Mouse (Mus musculus) layer of hippocampus, adult 18-20 months (tissue): ENCODE data around the gene Rcbtb1. TPM values are rescaled to one million over a fixed set of nuclear protein-coding genes. Genes with fewer than 3 reads are reported as not detected.
"Not testable (repeated sequence)": the region's sequence is repeated elsewhere in the genome, so short reads cannot be mapped to it uniquely, and the experiment has no call there.

ENCODE experiments used
- DNase-seq, 2 experiments: peaks; one replicate each; pipeline ENCODE4 v3.0.0; 2022; ENCODE audit warnings: low spot score in 2 of 2
- long read RNA-seq: library from polyadenylated mRNA; stranded (forward); transcript quantifications from one replicate; pipeline ENCODE4 v2.0.0, GENCODE M21; 2021
- total RNA-seq, 2 experiments: library from RNA; stranded (reverse); gene quantifications; 2 replicates each; pipeline ENCODE4 v1.2.3; 2021

Gene Rcbtb1
- 10 to 100 TPM; 34.1 to 34.8 TPM for total RNA-seq
- long read RNA-seq, transcript Rcbtb1-202 (12 exons, 3,903 nt): major isoform, 43 of 66 reads
- long read RNA-seq, partial matches to known transcripts: 3 of 66 reads
- long read RNA-seq, other reads (novel, unspliced or antisense): 19 of 66 reads

GRCm38 (mm10) chr14:59200711-59201603 lies at the start of gene Rcbtb1:
TSS of gene Rcbtb1 (plus strand) at chr14:59201209.
- peak; percentile 91 to 95 for DNase-seq

GRCm38 (mm10) chr14:59155589-59155988 lies 45.4 kb upstream of the Rcbtb1 start:
- peak in 1 of 2 experiments; percentile 24 for DNase-seq

GRCm38 (mm10) chr14:59157016-59157698 lies 43.9 kb upstream of the Rcbtb1 start:
- DNase-seq: no peak

- no peak for DNase-seq
Measured at GRCm38 (mm10) chr14:59178649-59179048, 22.4 kb upstream of the Rcbtb1 start, which contains the start of gene Gm5142. TSS of gene Gm5142 (minus strand) at chr14:59178749.

GRCm38 (mm10) chr14:59182732-59183131 lies 18.3 kb upstream of the Rcbtb1 start:
- DNase-seq: no peak

- no peak for DNase-seq
Measured at GRCm38 (mm10) chr14:59185514-59185913, 15.5 kb upstream of the Rcbtb1 start.

- DNase-seq: no peak
Measured at GRCm38 (mm10) chr14:59186121-59186520, 14.9 kb upstream of the Rcbtb1 start.

GRCm38 (mm10) chr14:59201604-59202215 lies 701 bp downstream of the Rcbtb1 start:
- DNase-seq: no peak

- DNase-seq: no peak
Measured at GRCm38 (mm10) chr14:59205461-59205860, 4.5 kb downstream of the Rcbtb1 start.

GRCm38 (mm10) chr14:59205976-59206583 lies 5.1 kb downstream of the Rcbtb1 start:
- no peak for DNase-seq

- no peak for DNase-seq
Measured at GRCm38 (mm10) chr14:59209003-59209402, 8.0 kb downstream of the Rcbtb1 start.

- DNase-seq: no peak
Measured at GRCm38 (mm10) chr14:59209816-59210215, 8.8 kb downstream of the Rcbtb1 start.

GRCm38 (mm10) chr14:59219241-59219640 lies 18.2 kb downstream of the Rcbtb1 start:
- DNase-seq: no peak

GRCm38 (mm10) chr14:59226240-59226639 lies 25.2 kb downstream of the Rcbtb1 start:
- DNase-seq: no peak

GRCm38 (mm10) chr14:59229822-59230221 lies 28.8 kb downstream of the Rcbtb1 start:
- no peak for DNase-seq

- peak in 1 of 2 experiments; percentile 29 for DNase-seq
Measured at GRCm38 (mm10) chr14:59230331-59230966, 29.4 kb downstream of the Rcbtb1 start.

GRCm38 (mm10) chr14:59232003-59232402 lies 31.0 kb downstream of the Rcbtb1 start:
- DNase-seq: peak; percentile 13 to 27

GRCm38 (mm10) chr14:59233635-59234034 lies 32.6 kb downstream of the Rcbtb1 start:
- no peak for DNase-seq

GRCm38 (mm10) chr14:59250350-59250749 lies 49.3 kb downstream of the Rcbtb1 start:
- DNase-seq: peak in 1 of 2 experiments; percentile 39

- DNase-seq: not testable (repeated sequence)
Measured at GRCm38 (mm10) chr14:59255861-59256260, 54.9 kb downstream of the Rcbtb1 start.
